Mouse (Mus musculus) CD4-positive, CD25-positive, alpha-beta regulatory T cell, adult 4 months (primary cell): ENCODE measurements around the gene Ebna1bp2. TPM values are rescaled to one million over a fixed set of nuclear protein-coding genes. Genes with fewer than 3 reads are reported as not detected.

Experiments used
- ATAC-seq: one replicate; pipeline ENCODE4 v1.8.0; 2017
- polyA plus RNA-seq, 2 experiments: library from polyadenylated mRNA; unstranded; fragments of 100-300 nt; shearing (Covaris generic); gene quantifications; one replicate each; pipeline ENCODE4 v1.2.1; 2017

Ebna1bp2 gene
- polyA plus RNA-seq, result 100 to 1,000 TPM; 167 to 193 TPM

GRCm38 (mm10) chr4:118620279-118620966, at the start of gene Ebna1bp2, which contains the start of gene Cfap57:
Gene Ebna1bp2, plus strand, starts transcription at chr4:118620799.
Gene Cfap57, minus strand, starts transcription at chr4:118620777.
- peak; percentile 99 for ATAC-seq

- ATAC-seq, result no peak
Measured at GRCm38 (mm10) chr4:118571441-118571840, 49.2 kb upstream of the Ebna1bp2 start.

- ATAC-seq, result no peak
Measured at GRCm38 (mm10) chr4:118576097-118576496, 44.5 kb upstream of the Ebna1bp2 start.

DNA sequence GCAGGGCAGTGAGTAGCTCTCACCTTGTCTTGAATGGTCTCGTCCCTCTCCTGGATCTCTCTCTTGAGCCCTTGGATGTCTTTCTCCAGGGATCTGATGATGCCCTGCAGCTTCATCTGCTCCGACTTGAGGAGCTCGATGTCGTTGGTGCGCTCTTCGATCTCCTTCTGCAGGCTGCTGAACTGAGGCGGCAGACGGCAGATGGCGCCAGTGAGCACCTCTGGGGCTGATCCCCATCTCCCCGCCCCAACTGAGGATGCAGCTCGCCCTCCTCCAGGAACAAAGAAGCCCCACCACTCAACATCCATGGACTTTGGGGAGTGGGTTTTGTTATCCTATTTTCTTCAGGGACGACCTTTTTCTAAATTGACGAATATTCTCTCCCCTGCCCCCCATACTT, 41.3 kb upstream of the Ebna1bp2 start:
- ATAC-seq, result no peak

DNA sequence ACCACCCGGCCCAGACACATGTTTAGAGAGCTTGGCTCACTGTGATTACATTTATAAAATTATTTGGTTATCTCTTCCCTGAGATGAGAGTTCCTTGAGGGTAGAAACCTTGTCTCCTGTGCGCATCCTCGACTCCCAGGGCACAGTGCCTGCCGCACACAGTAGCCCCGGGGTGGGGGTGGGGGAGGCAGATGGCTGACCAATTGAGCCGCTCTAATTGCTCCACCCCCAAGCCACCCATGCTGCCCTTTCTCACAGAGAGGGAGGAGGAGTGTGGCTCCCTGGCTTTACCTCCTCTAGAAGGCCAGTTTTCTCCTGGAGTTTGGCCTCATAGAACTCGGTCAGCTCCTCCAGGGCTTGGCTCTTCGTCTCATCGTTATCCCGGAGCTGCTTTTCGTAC, 39.1 kb upstream of the Ebna1bp2 start:
- ATAC-seq, result no peak

DNA sequence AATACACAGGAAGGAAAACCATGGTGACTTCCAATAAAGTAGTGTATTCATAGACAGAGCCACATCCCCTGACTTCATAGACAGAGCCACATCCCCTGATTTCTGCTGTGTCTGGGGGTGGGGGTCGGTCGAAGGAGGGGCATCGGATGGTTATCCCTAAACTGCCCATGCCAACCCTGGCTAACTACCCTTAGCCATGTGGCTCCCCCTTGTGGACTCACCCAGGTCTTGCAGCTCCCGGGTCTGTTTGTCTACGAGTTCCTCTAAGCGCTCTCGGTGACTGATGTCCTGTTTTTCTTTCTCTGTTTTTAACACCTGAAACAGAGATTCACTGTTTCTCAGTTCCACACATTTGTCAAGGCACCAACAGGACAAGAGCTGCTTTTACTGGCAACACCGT, 38.0 kb upstream of the Ebna1bp2 start:
- no peak for ATAC-seq

GRCm38 (mm10) chr4:118589053-118589732, 31.4 kb upstream of the Ebna1bp2 start:
- no peak for ATAC-seq

DNA sequence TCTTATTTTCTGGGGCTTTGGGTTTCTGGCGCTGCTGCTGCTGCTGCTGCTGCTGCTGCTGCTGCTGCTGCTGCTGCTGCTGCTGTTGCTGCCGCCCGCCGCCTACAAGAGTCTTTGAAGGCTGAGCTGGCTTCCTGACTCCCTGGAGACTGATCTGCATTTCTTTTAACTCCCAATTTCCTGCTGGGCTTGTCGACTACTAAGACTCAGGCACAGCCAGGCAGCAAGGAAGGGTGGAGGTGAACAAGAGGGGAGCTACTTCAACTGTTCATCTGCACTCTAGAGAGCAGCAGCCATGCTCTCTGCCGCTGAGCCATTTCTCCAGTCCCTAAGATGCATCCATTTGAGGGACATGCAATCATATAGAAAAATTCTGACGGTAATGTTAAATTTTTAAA, 30.9 kb upstream of the Ebna1bp2 start:
- ATAC-seq, result no peak

GRCm38 (mm10) chr4:118604065-118604464, 16.5 kb upstream of the Ebna1bp2 start:
- no peak for ATAC-seq

GRCm38 (mm10) chr4:118609836-118610235, 10.8 kb upstream of the Ebna1bp2 start:
- ATAC-seq, result no peak

GRCm38 (mm10) chr4:118612619-118613018, 8.0 kb upstream of the Ebna1bp2 start:
- no peak for ATAC-seq

DNA sequence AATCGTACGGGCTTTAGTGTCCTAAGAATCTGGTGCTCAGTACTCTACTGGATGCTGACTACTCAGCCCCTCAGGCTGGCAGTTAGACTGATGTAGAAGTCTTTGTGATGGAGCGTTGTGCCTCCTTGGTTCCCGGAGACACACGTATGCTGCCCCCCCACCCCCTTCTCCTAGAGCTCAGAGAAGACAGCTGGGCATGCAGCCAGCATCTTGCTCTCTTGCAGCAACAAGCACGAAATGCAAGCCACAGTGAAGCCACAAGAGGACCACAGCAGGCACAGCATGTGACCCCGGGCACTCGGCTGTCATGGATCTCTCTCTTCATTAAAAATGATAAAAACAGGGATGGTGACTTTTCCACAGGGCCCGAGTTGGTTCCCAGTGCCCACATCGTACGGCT, 5.2 kb upstream of the Ebna1bp2 start:
- ATAC-seq, result no peak

- ATAC-seq, result peak; percentile 40
Measured at GRCm38 (mm10) chr4:118620967-118621320, 345 bp downstream of the Ebna1bp2 start.

DNA sequence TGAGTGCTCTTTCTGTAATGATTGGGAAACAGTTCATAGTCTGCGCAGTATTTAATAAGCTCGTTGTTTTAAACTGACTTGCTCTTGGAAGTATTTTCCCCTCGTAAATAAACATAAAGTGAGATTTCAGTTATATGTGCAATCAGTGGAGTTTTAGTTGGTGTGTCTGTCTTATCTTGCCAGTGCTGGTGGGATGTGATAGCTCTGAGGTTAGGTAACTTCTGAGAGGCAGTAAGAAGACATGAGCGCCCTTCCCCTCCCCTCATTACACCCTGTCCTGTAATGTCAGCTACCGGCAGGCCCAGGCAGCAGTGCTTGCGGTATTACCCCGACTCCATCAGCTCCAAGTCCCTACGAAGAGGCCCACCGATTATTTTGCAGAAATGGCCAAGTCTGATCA, 1.2 kb downstream of the Ebna1bp2 start:
- no peak for ATAC-seq

GRCm38 (mm10) chr4:118630261-118630660, 9.7 kb downstream of the Ebna1bp2 start:
- no peak for ATAC-seq

- ATAC-seq, result no peak
Measured at GRCm38 (mm10) chr4:118642346-118643190, 22.0 kb downstream of the Ebna1bp2 start.

DNA sequence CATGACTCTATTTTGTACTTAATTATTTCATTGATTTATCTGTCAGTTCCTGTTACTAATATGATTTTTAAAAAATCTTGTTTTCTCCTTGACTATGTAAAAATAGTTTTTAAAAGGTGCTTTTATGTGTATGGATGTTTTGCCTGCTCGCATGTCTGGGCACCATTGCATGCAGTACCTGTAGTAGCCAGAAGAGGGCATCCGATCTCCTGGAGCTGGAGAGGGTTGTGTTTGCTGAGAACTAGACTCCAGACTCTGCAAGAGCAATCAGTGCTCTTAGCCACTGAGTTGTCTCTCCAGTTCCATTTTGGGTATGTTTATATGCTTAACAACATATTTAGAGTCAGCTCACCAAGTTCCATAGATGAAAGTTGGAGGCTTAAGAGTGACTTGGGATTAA, 24.6 kb downstream of the Ebna1bp2 start:
- no peak for ATAC-seq

GRCm38 (mm10) chr4:118658652-118659051, 38.1 kb downstream of the Ebna1bp2 start, which contains the start of gene Olfr62:
Gene Olfr62, plus strand, starts transcription at chr4:118658952.
- no peak for ATAC-seq

Other genes starting within 250 kb of the Ebna1bp2 start
- 10 to 100 TPM in 1 of 2 experiments, 1 to 10 TPM in 1; 9.7 to 13.5 TPM for gene Szt2, start 211.5 kb upstream of the Ebna1bp2 start, polyA plus RNA-seq
- 100 to 1,000 TPM; 110 to 111 TPM for gene Med8, start 211.5 kb upstream of the Ebna1bp2 start, polyA plus RNA-seq
- gene Elovl1, start 192.7 kb upstream of the Ebna1bp2 start, polyA plus RNA-seq, result 100 to 1,000 TPM; 115 to 129 TPM
- gene Cdc20, start 183.4 kb upstream of the Ebna1bp2 start, polyA plus RNA-seq, result 1 to 10 TPM; 4.6 to 7.1 TPM
- not detected for gene Mpl, start 163.3 kb upstream of the Ebna1bp2 start, polyA plus RNA-seq
- gene Tie1, start 130.7 kb upstream of the Ebna1bp2 start, polyA plus RNA-seq, result under 1 TPM in 1 of 2 experiments, not detected in 1; 0.16 TPM
- gene 2610528J11Rik, start 93.8 kb upstream of the Ebna1bp2 start, polyA plus RNA-seq, result not detected
- not detected for gene Tmem125, start 76.8 kb upstream of the Ebna1bp2 start, polyA plus RNA-seq
- not detected for gene Cfap57, start within 50 bp of the Ebna1bp2 start, polyA plus RNA-seq
- gene Olfr62, start 38.2 kb downstream of the Ebna1bp2 start, polyA plus RNA-seq, result not detected
- gene Olfr1342, start 72.0 kb downstream of the Ebna1bp2 start, polyA plus RNA-seq, result under 1 TPM in 1 of 2 experiments, not detected in 1; 0.26 TPM
- under 1 TPM in 1 of 2 experiments, not detected in 1; 0.09 TPM for gene Olfr1341, start 82.7 kb downstream of the Ebna1bp2 start, polyA plus RNA-seq
- gene Olfr1340, start 99.3 kb downstream of the Ebna1bp2 start, polyA plus RNA-seq, result not detected
- gene Olfr1339, start 111.4 kb downstream of the Ebna1bp2 start, polyA plus RNA-seq, result not detected
- not detected for gene Olfr1338, start 137.9 kb downstream of the Ebna1bp2 start, polyA plus RNA-seq
- not detected for gene Olfr1337, start 161.8 kb downstream of the Ebna1bp2 start, polyA plus RNA-seq
- not detected for gene Olfr1335, start 189.1 kb downstream of the Ebna1bp2 start, polyA plus RNA-seq
- not detected for gene Olfr1333, start 215.5 kb downstream of the Ebna1bp2 start, polyA plus RNA-seq
- not detected for gene Olfr1331, start 243.8 kb downstream of the Ebna1bp2 start, polyA plus RNA-seq